Mouse (Mus musculus) c-Kit-positive CD71-positive TER-119-positive erythroid progenitor cells, embryonic 14.5 days (primary cell): ENCODE measurements around the gene Poc1a.
A peak's percentile ranks its signal among the peaks of the same experiment; 100 is the strongest.

Experiments
- DNase-seq: peaks from one replicate; pipeline ENCODE4 v3.0.0-alpha.2; 2013; ENCODE audit warnings: low spot score

Poc1a gene

DNA sequence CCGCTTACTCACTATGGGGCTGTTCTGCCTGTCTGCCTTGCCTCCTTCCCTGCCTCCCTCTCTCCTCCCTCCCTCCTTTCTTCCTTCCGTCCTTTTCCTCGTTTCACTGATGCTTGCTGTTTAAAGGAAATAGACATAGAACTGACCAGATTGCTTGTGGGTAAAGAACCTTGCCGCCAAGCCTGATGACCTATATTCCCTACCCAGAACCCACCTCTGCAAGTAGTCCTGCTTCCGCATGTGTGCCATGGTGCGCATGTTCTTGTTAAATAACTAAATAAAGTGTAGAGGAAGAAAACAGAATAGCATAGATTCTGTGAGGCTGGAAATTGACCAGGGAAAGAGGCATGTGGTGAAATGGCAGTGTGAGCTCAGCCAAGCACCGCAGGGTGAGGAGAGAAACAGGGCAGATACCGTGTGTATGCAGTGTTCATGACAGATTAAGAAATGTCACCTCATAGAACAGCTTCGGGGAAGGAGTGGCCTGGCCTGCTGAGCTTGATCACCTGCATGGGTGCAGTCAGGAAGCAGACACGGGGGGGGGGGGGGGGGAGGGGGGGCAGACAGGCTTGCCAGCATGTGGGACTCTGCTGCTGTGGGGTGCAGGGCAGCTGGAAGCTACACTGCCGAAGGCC lies 20.7 kb downstream of the Poc1a start:
- no peak for DNase-seq

DNA sequence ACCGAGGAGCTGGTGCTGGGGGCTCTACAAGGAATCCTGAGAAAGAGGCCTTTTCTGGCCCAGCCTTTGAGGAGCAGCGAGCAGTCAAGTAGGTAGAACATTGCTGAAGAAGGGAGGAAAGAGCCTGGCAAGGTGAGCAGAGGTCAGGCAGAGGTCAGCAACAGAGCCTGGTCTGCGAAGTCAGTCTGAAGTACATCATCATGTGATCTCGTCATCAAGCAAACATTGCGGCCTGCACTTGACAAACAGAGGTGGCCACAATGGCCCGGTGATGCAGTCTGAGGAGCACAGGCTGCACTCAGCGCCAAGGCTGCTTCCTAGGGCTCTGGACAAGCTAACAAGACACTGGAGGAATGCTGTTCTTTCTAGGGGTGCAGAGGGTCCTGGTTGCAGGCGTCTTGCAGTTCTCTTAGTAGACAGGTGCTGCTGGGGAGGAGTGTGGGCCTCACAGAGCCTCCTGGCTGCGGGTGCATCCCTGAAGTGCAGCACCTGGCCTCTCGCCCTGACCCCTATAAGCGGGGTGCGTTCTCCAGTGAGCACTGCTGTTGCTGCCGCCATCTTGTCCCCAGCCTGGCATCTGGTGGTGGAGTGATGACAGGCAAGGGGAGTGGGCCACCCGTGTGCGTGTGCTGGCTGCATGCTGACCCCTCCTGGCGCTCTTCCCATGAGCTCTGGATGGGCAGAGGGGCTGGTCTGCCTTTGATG lies 21.7 kb downstream of the Poc1a start:
- no peak for DNase-seq

DNA sequence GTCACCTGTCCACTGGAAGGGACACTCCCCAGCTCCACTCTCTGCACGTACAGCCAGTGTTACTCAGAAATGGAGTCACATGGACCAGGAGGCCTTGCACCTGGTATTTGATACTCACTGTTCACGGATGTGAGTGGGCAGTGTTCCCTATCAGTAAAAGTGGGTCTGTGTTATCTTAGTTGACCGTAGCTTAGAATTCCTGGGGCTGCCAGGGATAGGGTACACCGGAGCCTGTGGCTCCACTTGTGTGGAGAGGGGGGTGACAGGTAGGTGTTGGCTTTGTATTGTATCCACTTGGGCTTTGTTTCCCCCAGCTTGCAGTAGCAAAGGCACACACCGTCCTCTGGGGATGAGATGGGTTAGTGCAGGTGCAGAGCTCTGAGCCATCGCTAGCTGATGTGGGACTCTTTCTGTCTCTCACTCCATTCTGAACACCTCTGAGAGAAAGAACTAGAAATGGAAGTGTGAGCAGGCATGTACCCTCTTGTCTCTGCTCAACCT lies 22.6 kb downstream of the Poc1a start:
- no peak for DNase-seq

DNA sequence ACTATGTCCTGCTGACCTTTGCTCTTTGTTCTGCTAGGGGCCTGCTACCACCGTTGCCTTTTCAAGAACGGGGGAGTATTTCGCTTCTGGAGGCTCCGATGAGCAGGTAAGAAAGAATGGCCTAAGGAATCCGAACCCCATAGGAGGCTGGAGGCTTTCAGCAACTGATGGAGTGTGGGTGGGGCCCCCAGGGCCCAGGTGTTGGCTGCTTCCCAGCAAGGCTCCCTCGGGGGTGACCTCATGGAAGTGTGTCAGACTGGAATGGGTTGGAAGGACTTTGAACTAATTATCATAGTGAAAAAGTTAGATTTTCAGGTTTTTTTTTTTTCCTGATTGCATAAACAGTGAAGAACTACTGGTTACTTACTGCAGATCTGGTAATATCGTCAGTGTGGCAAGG lies 24.4 kb downstream of the Poc1a start:
- DNase-seq: no peak

DNA sequence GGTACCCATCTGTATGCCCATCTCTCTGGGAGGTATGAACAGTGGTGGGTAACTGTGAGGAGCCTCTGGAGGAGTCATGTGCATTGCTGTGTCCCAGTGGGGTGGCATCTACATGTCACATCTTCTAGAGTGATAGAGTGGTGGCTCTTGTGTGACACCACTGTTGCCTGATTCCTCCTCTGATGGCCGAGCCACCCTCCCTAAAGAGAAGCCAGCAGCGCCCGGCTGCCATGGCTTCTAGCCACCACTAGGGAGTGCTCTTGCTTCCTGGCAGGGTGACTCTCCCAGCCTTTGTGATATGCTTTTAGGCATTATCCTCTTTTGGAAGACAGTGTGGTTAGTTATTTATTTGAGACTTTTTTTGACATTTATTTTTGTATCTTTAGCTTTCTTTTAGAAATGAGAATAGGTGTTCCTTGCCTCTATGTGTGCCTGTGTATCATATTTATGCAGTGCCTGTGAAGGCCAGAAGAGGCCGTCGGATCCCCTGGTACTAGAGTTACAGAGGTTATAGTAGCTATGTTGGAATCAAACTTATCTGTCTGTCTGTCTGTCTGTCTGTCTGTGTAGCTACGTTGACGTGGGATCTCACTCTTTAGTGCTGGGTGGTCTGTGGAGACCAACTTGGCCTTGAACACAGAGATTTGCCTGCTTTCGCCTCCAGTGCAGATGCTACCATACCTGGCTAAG lies 25.9 kb downstream of the Poc1a start:
- DNase-seq: peak; percentile 53

DNA sequence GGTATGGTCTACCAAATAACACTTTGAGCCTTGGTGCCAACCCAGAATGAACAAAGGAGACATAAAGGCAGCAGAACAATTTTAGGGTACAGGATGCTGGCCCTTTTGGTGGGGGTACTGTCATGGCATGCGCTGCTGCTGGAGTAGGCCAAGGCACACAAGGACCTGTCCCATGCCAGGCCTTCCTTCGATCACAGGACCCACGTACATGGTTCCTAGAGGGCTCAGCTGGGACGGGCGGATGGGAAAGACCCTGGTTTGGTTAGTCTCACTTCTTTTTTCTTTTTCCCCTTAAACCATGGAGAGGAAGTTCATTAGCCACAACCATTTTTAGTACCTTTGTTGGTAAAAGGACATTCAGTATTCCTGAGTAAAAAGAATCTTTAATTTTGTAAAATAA lies 27.3 kb downstream of the Poc1a start:
- DNase-seq: no peak

DNA sequence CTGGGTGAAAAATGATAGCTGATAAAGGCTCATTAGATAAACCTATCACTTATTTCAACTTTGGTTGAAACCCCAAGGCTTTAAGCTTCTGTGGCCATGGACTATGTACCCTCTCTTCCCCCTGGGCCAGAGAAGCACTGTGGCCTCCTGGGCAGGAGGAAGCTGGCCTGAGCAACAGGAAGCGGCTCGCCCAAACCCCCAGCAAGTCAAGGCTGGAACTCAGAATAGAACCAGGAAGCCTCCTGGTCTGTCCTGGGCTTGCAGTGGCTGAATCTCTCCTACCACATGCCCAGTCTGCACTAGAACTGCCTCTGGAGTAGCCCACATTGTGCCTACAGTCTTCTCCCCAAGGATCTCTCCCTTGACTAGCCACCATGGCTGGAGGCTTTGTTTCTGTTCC lies 27.7 kb downstream of the Poc1a start:
- DNase-seq: no peak

DNA sequence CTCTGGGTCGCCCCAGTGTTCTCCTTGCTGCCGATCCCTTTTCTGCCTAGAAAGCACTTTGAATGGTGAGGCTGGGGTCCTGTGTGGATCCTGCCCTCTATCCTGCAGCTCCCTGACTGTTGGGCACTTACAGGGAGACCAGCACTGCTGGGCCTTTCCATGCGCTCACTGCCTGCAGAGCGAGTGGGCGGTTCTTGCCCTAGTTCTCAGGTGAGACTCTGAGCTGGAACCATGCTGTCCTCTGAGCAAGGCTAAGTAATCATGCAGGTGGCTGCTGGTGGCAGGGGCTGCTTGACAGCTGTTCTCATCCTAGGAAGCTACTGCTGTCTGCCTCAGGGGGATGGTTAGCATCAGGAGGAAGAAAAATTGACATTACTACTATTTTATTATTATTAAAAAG lies 28.1 kb downstream of the Poc1a start:
- no peak for DNase-seq

DNA sequence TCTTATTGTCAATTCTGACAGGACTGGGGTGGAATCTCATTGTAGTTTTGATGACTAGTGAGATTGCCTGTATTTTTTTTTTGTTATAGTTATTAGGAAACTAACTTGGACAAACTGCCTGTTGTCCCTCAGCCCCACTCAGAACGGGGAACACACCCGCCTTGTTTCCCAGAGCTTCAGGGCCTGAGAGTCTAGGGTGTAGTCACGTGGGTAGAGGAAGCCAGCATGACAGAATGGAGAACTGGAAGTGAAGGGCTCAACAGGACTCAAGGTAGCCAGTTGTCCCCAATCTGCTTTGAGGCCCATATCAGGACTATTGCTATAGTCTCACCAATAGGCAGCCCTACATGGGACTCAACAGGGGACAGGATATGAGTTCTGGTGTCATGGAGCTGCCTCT lies 29.0 kb downstream of the Poc1a start:
- DNase-seq: no peak

DNA sequence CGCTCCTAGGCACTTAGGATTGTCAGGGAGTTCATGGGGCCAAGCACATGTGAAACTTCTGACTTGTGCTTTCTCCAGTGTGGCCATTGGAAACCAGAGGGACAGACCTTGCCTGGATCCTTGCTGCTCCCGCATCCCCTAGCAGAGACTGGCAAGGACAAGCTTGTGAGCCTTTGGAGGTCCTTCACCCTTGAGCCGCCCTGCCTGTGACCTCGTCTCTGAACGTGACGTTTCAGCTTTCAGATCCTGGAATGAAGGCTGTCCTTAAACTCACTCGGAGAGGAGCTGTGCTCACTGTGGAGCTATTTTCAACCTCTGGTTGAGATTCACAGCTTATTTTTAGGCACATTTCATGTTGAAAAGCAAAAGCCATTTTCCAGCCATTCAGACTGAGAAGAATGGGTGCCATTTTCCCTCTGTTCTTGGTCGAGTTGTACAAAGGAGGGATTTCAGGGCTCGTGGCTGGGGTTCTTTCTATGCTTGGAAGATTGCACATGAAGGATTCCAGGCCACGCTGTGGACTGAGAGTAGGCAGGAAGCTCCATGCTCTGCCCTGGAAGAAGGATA lies 30.8 kb downstream of the Poc1a start:
- DNase-seq: no peak

DNA sequence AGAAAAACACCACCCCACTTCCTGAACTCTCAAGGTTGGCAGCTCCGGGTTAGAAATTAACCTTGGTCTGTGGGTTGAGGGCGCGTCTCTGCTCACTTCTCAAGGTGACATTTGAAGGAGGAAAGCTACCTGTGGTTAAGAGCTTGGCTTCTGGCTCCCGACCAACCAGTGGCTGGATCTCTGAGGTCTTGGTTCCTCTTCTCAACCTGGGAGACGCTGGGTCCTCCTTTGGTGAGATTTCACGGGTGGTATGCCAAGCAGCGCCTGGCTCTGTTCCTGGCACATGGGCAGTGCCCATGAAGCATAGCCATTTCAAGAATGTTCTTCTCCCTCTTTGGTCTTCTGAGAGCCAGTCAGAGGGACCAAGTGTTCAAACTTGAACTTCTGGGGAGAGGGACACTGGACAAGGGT lies 32.1 kb downstream of the Poc1a start:
- DNase-seq: no peak

DNA sequence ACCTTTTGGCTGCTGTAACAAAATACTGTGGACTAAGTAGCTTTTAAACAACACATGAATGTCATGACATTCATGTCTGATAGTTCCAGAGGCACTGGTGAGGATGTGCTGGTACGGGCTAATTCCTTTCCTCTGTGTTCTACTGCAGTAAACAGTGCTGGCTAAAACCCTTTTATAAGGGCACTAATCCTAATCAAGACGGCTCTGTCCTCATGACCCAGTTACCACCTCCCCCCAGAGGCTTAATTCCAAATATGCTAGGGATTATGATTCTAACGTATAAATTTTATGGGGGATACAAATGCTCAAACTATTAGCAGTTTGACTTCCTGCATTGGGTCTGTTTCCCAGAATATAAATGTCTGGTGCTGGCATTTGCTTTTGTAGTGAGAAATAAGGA lies 33.3 kb downstream of the Poc1a start:
- DNase-seq: no peak

DNA sequence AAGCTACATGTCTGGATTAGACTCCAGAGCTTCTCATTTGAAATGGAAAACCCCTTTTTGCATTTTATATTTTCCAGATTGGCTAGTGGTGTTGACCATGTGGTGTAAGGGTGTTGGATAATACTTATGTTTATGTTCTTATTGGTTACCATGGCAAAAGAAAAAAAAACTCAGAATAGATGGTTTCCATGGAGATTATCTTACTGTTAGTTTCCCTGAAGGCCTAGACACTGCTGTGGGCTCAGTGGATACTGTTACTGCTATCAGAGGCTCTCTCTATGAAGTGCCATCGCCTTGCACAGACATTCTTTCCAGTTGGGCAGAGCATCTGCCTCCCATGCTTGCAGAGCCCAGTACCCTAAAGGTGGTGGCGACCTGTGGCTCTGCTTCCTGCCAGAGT lies 37.2 kb downstream of the Poc1a start:
- DNase-seq: no peak

DNA sequence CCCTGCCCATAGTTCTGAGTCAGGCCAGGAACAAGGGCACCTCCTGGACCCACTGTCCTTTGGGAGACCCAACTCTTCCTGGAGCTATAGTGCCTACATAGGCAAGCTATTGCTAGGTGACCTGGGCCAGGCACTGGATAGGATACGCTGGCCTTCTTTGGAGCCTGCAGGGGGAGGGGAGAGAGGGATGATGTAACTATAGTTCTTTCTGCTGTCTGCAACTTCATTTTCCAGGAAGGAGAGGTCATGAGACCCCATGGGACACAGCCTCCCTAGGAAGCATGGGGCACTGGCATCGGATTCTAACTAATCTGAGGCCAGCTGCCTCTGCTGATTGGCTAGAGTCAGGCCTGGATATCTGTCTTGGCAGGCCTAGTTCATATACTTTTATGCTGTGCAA lies 38.2 kb downstream of the Poc1a start:
- DNase-seq: no peak

DNA sequence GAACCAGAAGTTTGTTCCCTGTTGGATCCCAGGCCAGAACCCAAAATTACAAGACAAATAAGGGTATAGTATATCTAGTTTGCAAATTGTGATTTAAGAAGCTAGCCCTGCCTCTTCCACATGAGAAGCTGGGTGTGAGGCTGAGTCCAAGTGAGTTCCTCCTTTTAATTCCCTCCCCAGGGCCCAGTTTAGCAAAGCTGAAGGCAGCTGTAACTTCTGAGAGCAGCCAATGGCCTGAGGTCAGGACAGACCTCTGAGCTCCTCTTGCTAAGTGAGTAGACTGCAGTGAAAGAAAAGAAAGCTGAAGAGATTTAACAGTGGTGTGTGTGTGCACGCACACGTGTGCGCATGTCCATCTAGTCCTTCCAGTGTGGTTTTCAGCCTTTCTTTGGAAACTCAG lies 41.6 kb downstream of the Poc1a start:
- no peak for DNase-seq

DNA sequence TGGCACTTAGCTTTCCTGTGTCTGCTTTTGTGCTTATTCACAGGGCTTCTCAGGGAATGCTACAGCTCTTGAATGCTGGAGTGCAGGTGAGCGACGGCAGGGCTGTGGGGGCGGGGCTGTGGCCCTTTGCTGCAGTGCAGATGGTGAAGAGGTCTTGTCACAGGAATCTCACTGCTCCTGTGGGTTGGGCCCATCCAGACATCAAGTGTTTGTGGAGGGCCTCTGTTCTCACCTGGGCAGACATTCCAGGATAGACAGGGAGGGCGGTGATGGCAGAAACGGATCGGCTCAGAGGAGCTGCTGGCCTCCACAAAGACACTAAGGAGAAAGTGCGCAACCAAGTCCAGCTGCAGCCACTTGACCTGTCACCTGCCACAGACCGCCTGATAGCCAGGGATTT lies 45.4 kb downstream of the Poc1a start:
- DNase-seq: no peak

DNA sequence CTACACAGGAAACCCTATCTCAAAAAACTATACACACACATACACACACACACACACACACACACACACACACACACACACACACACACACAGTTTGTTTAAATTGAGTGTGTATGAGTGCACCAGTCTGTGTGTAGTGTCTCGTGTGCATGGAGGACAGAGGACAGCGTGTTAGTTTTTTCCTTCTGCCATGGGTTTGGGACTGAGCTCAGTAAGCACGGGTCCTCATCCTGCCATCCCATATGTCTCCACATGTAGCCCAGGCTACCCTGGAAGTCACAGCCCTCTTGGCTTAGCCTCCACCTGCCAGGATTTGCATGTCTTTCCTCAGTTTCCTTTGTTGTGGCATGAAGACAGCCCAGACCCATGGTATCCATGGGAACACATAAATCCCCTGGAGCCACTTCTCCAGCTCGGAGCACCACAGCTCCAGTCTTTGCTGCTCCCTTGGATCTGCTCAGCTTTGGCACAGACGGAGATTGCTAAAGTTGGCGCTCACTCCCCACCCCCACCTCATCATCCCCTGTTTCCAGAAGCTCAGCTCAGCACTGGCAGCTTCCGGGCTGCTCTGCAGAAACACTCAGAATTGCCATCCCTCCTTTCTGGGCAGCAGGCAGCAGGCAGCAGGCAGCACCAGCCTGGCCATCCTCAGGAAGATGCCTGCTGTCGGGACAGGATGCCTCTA lies 46.4 kb downstream of the Poc1a start:
- no peak for DNase-seq

DNA sequence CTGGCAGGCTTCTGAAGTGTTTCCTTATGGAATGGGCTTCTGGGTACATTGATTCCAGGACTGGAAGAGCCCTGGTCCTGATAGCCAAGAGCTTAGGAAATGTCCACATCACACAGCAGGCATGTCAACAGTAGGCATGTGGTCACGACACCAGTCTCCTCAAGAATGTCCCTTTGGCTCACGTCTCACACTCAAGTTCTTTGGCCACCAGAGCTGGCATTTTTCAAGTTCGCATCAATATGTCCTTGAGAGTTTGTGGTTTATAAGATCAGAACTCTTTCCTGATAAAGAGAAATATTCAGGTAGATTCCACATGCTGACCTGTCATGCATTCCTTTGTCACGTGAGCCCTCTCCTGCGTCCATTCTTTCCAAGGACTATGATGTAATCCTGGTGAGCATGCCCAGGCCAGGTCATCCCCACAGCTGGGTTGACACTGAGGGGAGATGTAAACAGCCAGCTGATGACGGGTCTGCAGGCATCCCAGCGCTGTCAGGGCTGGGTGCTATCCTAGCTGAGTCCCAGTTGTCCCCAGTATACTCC lies 47.3 kb downstream of the Poc1a start:
- no peak for DNase-seq

DNA sequence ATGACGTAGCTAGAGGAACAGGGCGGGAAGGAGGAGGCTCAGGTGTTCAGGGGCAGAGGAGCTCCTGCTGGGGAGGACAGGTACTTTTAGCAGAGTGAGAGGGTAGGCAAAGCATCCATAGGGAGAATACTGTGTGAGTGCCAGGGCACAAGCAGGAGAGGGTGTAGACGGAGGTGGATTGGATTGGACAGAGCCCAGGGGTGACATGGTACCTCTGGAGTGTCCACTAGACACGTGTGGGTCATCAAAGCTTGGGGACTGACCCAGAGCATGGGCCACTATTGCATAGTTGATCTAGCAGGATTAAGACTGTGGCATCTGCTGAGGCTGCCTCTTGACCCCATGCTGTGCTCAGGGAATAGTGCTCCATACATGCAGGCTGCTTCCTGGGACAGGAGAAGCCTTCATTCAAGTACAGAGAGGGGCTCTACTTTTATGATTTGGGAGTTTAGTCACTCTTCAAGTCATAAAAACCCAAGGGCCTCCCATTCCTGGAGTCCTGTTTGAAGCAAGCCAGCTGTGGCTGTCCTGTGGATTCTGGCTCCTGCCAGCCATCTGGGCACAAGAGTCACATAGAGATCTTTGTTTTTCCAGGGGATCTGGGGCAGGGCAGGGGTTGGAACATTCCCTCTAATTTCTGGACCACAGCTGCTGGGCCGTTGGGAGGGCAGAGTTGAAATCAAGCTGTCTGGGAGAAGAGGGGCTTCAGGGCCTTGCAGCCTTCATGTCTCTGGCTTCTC lies 48.1 kb downstream of the Poc1a start:
- DNase-seq: no peak

DNA sequence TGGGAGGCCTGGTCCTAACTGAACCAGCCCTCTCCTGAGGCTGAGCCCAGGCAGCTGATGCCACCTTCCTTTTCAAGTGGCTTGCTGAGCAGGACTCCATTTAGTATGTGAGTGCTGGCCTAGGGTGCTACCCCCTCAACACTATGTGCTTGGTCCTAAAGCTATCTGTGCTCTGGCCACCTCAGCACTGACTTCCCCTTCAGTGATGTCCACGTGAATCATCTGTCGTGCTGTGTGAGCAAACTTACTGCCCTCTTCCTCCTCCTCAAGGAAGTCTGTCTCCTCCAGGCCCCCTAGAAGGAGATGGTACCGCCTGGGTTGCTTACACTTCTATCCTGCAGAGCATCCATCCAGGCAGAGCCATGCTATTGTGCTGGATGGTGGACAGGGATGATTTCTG lies 51.9 kb downstream of the Poc1a start:
- DNase-seq: no peak

DNA sequence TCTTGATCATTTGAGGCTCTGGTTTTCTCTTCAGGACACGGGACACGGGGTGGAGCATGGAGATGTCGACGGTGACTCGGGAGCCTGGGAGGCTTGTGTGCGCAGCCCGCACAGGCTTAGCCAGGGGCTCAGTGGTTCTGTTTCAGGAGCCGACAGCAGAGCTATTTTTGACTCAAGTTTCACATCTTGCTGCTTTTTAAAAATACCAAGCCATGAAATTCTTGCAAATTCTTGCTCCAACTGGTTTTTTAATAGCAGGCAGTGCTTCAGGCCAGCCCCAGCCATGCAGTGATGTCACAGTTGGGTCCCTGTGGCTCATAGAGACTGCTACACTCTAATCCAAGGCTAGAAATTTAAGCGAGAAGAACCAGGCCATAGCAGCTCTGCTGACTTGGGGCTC lies 56.8 kb downstream of the Poc1a start:
- DNase-seq: no peak
